Mouse (Mus musculus) retina, embryonic 14.5 days (tissue): ENCODE measurements at regions not wholly inside any gene's neighbourhood (a gene's known extent, or its start where the extent isn't known, plus 50 kb on each side); places are given as distances from the start of the nearest gene placed in this dataset.

ENCODE experiments used
- DNase-seq: peaks from one replicate; pipeline ENCODE4 v3.0.0-alpha.2; 2015; ENCODE audit warnings: low spot score

- no peak for DNase-seq
Observed at GRCm38 (mm10) chr1:77748483-77749465, 233.9 kb upstream of the Epha4 start.

DNA sequence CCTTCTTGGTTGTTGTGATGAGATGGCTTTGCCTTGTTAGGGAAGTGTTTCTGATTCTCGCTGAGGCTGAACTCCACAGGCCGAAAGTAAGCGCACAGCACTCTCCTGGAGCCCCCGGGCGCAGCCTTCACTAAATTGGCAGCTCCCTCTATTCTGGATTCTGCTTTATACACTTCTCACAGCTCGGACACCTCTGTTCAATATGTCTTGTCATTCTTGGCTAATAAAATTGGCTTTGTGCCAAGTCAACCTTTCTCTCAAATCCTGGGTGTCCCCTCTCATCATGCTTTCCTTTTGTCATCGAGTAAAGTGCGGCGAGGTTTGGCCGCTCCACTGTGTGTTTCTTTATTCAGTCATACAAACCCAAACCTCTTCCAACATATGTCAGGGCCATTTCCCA lies 217.2 kb upstream of the Epha4 start:
- no peak for DNase-seq

DNA sequence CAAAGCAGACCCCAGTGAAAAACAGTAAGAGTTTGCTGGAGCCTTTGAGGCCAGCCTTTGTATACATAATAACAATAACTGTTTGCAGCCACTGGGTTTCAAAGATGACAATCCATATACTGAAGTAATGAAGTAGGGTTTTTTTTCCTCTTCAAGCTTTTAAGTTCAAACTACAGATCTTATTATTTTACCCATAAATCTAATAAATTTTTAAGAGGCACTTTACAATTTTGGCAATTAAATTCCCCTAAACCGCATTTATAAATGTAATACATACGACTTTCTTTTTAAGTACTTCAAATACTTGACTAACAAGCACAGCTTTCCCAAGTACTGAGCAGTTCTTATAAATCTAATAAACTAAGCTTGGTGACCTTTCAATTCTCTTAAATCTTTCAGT lies 212.7 kb upstream of the Epha4 start:
- no peak for DNase-seq

GRCm38 (mm10) chr1:77723246-77723645 lies 208.4 kb upstream of the Epha4 start:
- DNase-seq: no peak

DNA sequence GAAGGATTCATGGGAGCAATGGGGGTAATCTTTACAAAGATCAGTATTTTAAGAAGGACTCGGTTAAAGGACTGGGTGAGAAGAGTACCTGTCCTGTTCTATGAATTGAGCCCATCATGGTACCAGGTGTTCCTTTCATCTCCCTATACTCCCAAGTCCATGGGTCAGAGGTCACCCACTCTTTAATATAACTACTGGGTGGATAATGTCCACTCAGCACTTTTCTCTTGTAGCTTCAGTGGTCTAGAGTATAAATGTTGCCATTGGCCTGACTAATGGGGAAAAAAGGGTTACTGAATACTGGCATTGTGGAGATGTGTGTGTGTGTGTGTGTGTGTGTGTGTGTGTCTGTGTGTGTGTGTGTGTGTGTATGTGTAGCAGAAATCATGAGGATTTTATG lies 206.0 kb upstream of the Epha4 start:
- no peak for DNase-seq

GRCm38 (mm10) chr1:77713001-77713400 lies 198.1 kb upstream of the Epha4 start:
- no peak for DNase-seq

- peak; percentile 3 for DNase-seq
Observed at GRCm38 (mm10) chr1:77708202-77709020, 193.5 kb upstream of the Epha4 start.

- no peak for DNase-seq
Observed at GRCm38 (mm10) chr1:77695228-77696018, 180.5 kb upstream of the Epha4 start.

- DNase-seq: no peak
Observed at GRCm38 (mm10) chr1:77663345-77663744, 148.5 kb upstream of the Epha4 start.

DNA sequence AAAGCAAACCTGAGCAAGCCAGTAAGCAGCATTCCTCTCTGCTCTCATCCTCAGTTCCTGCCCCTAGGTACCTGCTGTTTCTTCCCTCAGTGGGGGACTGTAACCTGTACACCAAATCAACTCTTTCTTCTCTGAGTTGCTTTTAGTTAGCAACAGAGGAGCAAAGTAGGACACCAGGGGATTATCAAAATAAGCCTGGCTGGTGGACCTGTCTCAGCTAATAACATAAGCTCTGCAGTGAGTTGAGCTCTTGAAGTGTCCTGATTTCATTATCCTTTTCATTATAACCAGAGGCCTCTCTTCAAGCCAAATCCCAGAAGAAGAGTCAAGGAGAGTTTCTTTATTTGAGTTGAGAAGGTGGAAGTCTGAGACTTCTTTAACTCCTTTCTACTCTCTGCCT lies 145.5 kb upstream of the Epha4 start:
- no peak for DNase-seq

- no peak for DNase-seq
Observed at GRCm38 (mm10) chr1:77637025-77637424, 122.1 kb upstream of the Epha4 start.

DNA sequence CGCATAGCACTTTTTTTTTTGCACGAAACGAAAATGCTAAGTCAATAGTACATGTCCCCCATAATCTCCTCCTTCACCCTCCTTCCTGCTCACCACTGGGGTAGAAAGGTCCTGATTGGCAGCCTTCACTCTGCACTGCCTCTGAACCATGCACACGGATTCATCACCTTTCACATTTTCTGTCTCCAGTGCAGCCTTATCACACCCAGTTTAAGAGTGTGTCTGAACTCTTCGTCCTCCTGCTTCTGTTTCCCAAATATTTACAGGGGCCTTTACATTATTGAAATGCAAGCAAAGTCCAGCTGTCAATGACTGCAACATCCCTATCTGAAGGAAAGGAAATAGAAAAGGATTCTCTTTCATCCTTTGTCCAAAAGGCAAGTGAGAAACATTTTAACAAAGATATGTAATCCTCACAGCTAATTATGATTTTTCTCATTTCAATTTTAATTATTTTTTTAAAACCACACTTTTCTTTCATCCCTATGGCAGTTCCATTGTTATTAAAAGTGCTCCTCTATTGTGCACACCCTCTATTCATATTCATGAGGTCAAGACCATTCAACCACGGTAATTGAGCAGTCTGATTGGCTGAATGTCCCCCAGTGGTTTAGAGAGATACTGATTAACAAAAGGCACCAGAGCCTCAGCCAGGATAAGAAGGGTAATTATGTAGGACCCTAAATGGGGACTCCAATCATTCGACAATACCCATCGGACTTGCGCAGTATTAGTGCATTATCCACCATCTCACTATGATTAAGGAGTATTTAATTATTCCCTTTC lies 114.8 kb upstream of the Epha4 start:
- peak; percentile 56 for DNase-seq

GRCm38 (mm10) chr1:77628861-77629260 lies 114.0 kb upstream of the Epha4 start:
- DNase-seq: no peak

DNA sequence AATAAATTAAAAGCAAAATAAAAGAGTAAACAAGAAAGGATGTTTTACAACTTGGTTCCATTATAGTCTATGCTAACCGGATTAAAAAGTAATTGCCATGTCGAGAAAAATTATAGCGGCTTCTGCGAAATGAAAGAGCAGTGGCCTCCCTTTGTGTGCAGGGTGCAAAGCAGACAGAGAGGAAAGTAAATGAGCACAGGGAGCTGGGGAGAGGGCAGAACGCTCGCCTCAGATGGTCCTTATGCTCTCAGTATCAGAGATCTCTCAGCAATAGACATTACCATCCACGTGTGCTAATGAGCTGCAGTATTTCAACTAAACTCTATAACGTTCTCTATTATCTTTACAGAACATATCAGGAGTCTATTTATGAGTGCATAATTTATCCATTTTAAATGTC lies 102.6 kb upstream of the Epha4 start:
- DNase-seq: no peak

DNA sequence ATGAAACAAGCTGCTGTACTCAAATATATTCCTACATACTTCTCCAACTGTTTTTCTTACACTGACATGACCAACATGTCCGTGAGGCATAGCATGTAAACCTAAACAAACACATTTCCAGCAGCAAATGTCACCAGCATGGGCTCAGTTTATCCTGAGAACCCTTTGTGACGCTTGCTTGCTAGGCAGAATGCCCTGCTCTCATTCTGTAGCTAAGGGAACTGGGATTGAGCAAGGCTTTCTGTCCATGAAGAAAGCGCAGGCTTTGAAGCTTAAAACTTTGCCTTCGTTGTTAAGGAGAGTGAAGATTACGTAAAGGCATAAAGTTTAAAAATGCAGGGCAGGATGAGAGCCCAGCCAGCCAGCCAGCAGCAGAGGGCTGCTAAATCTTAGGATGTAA lies 85.6 kb upstream of the Epha4 start:
- no peak for DNase-seq

GRCm38 (mm10) chr1:77592649-77593048 lies 77.8 kb upstream of the Epha4 start:
- no peak for DNase-seq

- no peak for DNase-seq
Observed at GRCm38 (mm10) chr1:77592248-77592647, 77.4 kb upstream of the Epha4 start.

- peak; percentile 32 for DNase-seq
Observed at GRCm38 (mm10) chr1:77589423-77589822, 74.5 kb upstream of the Epha4 start.

DNA sequence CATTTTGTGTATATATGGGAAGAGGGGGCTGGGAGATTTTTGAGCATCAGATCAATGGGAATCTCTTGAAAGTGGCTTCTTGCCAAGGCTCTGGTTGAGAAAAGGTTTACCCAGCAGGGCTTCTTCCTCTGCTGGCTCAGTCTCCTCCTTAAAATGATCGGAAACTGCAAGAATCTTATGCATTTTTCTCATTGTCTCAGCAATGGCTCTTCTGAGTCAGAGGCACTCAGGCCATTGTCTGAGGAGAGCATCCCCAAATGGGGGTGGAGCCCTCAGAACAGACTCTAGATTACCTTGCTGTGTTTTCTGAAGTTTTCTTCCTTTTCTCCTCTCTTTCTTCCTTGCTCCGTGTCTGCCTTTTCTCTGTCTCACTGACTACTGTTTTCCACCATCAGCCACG lies 70.6 kb upstream of the Epha4 start:
- DNase-seq: no peak

- no peak for DNase-seq
Observed at GRCm38 (mm10) chr1:77568081-77568480, 53.2 kb upstream of the Epha4 start.

GRCm38 (mm10) chr1:77567657-77568056 lies 52.8 kb upstream of the Epha4 start:
- DNase-seq: no peak
